Mouse (Mus musculus): ENCODE data around the gene Pcp4. TPM values are rescaled to one million over a fixed set of nuclear protein-coding genes. Genes with fewer than 3 reads are reported as not detected.

Pcp4 gene
- total and polyA plus RNA-seq, 2 experiments, result not detected

DNA sequence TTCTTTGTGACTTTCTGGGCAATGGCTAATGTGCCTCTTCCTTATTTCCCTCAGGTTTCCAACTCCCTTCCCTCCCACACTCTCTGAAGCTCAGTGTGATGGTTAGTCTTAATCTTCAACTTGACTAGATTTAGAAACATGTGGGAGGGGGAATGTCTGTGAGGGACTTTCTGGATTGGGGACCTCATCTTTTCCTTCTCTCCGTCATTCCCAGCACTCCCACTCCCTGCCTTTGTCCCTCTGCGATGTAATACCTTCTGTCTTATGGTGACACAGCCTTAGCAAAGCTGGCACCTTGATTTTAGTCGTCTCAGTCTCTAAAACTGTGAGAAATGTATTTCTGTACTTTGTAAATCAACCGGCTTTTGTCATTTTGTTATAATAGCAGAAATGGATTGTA is 88.0 kb downstream of the Pcp4 start:
- Histone ChIP-seq H3K4me1 (ENCODE audit: control insufficient read depth, insufficient read depth, low read length) (no peaks in the 10 kb centered on the region), H3K27me3 (ENCODE audit: control insufficient read depth, insufficient read depth, low read length) (0 out of 2 replicates have a peak, but pooled peaks cover 2% of the 10 kb centered on the region), H3K27ac (replicated peaks; ENCODE audit: insufficient read depth, low read depth, low read length) (no peak overlapping the region), H3K9ac (ENCODE audit: low read depth, low read length) (no peak overlapping the region), H3K79me2 (ENCODE audit: control insufficient read depth, insufficient read depth, low read length) (no peaks in the 10 kb centered on the region), H3K36me3 (ENCODE audit: control insufficient read depth, insufficient read depth, low read length) (no peaks in the 10 kb centered on the region), H3K4me3 (ENCODE audit: insufficient read depth, low read depth, low read length) (no peak overlapping the region)
- no peak for TF ChIP-seq POLR2A (IDR thresholded peaks at IDR 0.05; ENCODE audit: extremely low read depth, insufficient read depth, low read length)
- no peak for TF ChIP-seq CTCF (IDR thresholded peaks at IDR 0.05; ENCODE audit: low read depth, low read length)
- WGBS, result 76% methylated on average over 4 of the region's 4 CpGs
- DNase-seq (ENCODE audit: extremely low read depth, low read depth, low spot score), result no peak

DNA sequence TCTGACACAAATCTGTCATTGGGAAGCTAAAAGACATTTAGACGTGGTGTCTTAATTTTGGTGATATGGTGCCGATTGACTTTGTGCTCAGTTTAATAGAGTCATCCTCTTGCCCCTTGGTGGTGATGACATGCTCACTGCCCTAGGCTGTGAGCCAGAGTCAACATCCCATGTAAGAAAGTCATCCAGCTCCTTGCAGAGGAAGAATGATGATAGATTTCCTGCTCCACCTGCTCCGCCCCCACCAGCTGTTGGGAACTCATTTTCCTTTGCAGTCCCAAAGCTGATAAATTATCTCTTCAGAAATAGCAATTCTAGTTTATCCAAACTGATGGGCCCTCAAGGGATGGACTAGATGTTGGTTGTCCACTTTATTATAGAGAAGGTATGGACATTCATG is 89.2 kb downstream of the Pcp4 start:
- WGBS, result 73% methylated on average over 3 of the region's 3 CpGs
- no peak overlapping the region for H3K4me3 ChIP-seq (ENCODE audit: insufficient read depth, low read depth, low read length)

DNA sequence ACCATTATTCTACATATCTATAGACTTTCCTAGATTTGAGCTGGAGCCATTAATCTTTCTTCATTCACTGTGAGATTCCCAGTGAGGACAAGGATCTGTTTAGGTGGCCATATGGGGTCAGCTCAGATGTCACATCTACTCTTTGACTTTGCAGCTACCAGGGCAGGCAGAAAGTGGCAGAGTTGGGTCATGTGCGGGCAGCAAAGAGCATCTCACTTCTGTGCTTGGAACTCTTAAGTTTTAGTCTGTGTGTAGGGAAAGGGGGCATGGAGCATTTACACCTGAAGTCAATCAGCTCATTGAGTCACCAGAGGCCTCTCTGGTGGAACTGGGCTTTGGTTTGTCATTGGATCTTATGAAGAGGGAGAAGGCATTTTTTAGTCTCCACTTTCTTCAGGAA is 90.9 kb downstream of the Pcp4 start:
- Histone ChIP-seq H3K27ac (replicated peaks; ENCODE audit: insufficient read depth, low read depth, low read length) (no peak overlapping the region), H3K4me1 (ENCODE audit: control insufficient read depth, insufficient read depth, low read length) (no peaks in the 10 kb centered on the region), H3K79me2 (ENCODE audit: control insufficient read depth, insufficient read depth, low read length) (no peaks in the 10 kb centered on the region), H3K9ac (ENCODE audit: low read depth, low read length) (no peak overlapping the region), H3K4me3 (ENCODE audit: insufficient read depth, low read depth, low read length) (no peak overlapping the region), H3K27me3 (ENCODE audit: control insufficient read depth, insufficient read depth, low read length) (no peaks in the 10 kb centered on the region), H3K36me3 (ENCODE audit: control insufficient read depth, insufficient read depth, low read length) (no peaks in the 10 kb centered on the region)
- TF ChIP-seq POLR2A (IDR thresholded peaks at IDR 0.05; ENCODE audit: extremely low read depth, insufficient read depth, low read length) (no peak), CTCF (IDR thresholded peaks at IDR 0.05; ENCODE audit: low read depth, low read length) (no peak)
- DNase-seq (ENCODE audit: extremely low read depth, low read depth, low spot score), result no peak
- WGBS, result 90% methylated on average over 1 of the region's 1 CpGs

More for the DNA sequence above, 89.2 kb downstream of the Pcp4 start:
- Histone ChIP-seq H3K9ac (ENCODE audit: low read depth, low read length) (no peak overlapping the region), H3K36me3 (ENCODE audit: control insufficient read depth, insufficient read depth, low read length) (no peaks in the 10 kb centered on the region), H3K79me2 (ENCODE audit: control insufficient read depth, insufficient read depth, low read length) (no peaks in the 10 kb centered on the region), H3K4me1 (ENCODE audit: control insufficient read depth, insufficient read depth, low read length) (no peaks in the 10 kb centered on the region), H3K27ac (replicated peaks; ENCODE audit: insufficient read depth, low read depth, low read length) (no peak overlapping the region), H3K27me3 (ENCODE audit: control insufficient read depth, insufficient read depth, low read length) (0 out of 2 replicates have a peak, but pooled peaks cover 2% of the 10 kb centered on the region)
- no peak for DNase-seq (ENCODE audit: extremely low read depth, low read depth, low spot score)
- TF ChIP-seq POLR2A (IDR thresholded peaks at IDR 0.05; ENCODE audit: extremely low read depth, insufficient read depth, low read length) (no peak), CTCF (IDR thresholded peaks at IDR 0.05; ENCODE audit: low read depth, low read length) (no peak)

DNA sequence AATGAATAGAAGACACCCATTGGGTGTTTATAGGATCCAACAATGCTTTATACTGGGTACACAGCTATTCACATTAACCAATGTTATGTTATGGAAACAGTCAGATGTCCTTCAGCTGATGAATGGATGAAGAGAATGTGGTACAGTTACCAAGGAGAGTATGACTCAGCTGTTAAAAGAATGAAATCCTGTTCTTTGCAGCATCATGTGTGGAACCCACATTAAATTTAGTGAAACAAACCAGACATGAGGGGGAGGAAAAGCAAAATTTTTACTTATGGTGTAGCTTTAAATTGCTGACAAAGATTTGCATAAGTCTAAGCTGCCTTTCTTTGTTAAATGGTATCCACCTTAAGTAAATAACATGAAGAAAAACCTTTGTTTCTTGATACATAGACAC is 92.4 kb downstream of the Pcp4 start:
- Histone ChIP-seq H3K9ac (ENCODE audit: low read depth, low read length) (no peak overlapping the region), H3K27me3 (ENCODE audit: control insufficient read depth, insufficient read depth, low read length) (no peaks in the 10 kb centered on the region), H3K4me1 (ENCODE audit: control insufficient read depth, insufficient read depth, low read length) (no peaks in the 10 kb centered on the region), H3K36me3 (ENCODE audit: control insufficient read depth, insufficient read depth, low read length) (no peaks in the 10 kb centered on the region), H3K4me3 (ENCODE audit: insufficient read depth, low read depth, low read length) (no peak overlapping the region), H3K27ac (replicated peaks; ENCODE audit: insufficient read depth, low read depth, low read length) (no peak overlapping the region), H3K79me2 (ENCODE audit: control insufficient read depth, insufficient read depth, low read length) (no peaks in the 10 kb centered on the region)
- no peak for DNase-seq (ENCODE audit: extremely low read depth, low read depth, low spot score)
- TF ChIP-seq CTCF (IDR thresholded peaks at IDR 0.05; ENCODE audit: low read depth, low read length), result no peak
- no peak for TF ChIP-seq POLR2A (IDR thresholded peaks at IDR 0.05; ENCODE audit: extremely low read depth, insufficient read depth, low read length)

DNA sequence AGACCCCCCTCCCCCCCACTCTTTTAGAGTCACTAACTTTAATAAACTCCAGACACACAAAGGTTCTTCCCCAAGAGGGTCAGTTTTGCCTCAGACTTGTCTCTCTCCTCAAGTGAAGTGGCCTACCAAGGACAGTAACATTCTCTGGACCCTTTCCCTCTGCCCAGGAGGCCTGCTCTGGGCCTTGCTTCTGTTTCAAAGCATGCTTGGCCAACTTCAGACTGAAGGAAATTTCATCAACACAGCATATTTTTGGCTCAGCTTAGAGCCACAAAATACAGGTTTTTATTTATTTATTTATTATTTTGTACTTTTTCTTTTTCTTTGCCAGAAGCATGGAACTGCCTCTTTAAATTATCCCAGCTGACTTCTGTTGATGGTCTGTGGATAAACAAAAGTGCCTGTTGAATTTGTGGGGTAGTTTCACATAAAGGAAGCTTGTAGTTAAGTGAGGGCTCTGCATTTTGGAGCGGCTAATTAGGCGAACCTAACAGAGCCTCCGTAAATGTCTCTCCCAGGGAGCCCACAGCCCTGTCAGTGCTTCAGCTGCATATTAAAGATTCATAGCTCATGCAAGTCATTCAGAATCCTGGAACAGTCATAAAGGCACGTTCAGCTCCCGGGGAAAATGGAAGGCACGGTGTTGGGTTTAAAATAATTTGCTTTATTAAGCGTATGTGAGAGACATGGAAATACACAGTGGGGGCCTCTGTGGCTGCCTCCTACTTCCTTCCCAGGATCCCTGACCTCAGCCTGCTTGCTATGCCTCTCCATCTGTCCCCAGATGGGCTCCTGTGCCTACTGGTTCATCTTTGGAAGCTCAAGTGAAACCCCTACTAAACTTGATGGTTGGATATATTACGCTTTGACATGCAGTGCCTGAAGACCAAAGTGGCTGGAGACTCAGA is 96.2 kb downstream of the Pcp4 start:
- Histone ChIP-seq H3K79me2 (ENCODE audit: control insufficient read depth, insufficient read depth, low read length) (no peaks in the 10 kb centered on the region), H3K4me1 (ENCODE audit: control insufficient read depth, insufficient read depth, low read length) (no peaks in the 10 kb centered on the region), H3K9ac (ENCODE audit: low read depth, low read length) (no peak overlapping the region), H3K27me3 (ENCODE audit: control insufficient read depth, insufficient read depth, low read length) (no peaks in the 10 kb centered on the region), H3K4me3 (ENCODE audit: insufficient read depth, low read depth, low read length) (no peak overlapping the region), H3K27ac (replicated peaks; ENCODE audit: insufficient read depth, low read depth, low read length) (no peak overlapping the region), H3K36me3 (ENCODE audit: control insufficient read depth, insufficient read depth, low read length) (no peaks in the 10 kb centered on the region)
- DNase-seq (ENCODE audit: extremely low read depth, low read depth, low spot score), result no peak
- WGBS, result 85% methylated on average over 8 of the region's 8 CpGs
- TF ChIP-seq CTCF (IDR thresholded peaks at IDR 0.05; ENCODE audit: low read depth, low read length) (no peak), POLR2A (IDR thresholded peaks at IDR 0.05; ENCODE audit: extremely low read depth, insufficient read depth, low read length) (no peak)

DNA sequence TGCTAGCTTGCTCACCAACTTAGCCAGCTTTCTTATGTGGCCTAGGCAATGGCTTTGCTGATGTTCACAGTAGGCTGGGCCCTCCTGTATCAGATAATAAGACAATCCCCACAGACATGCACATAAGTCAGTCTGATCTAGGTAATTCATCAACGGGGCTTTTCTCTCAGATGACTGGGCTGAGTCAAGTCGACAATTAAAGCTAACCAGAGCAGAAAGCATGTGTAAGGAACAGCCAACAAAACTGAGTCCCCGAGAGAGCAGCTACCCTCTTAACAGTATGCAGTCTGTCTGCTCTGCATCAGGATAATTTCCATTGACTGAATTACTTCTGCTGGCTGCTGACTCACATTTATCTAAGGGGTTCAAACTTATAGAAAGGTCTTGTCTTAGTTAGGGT is 100.0 kb downstream of the Pcp4 start:
- Histone ChIP-seq H3K9ac (ENCODE audit: low read depth, low read length) (no peak overlapping the region), H3K79me2 (ENCODE audit: control insufficient read depth, insufficient read depth, low read length) (no peaks in the 10 kb centered on the region), H3K27ac (replicated peaks; ENCODE audit: insufficient read depth, low read depth, low read length) (no peak overlapping the region), H3K4me1 (ENCODE audit: control insufficient read depth, insufficient read depth, low read length) (no peaks in the 10 kb centered on the region), H3K27me3 (ENCODE audit: control insufficient read depth, insufficient read depth, low read length) (no peaks in the 10 kb centered on the region), H3K36me3 (ENCODE audit: control insufficient read depth, insufficient read depth, low read length) (no peaks in the 10 kb centered on the region), H3K4me3 (ENCODE audit: insufficient read depth, low read depth, low read length) (no peak overlapping the region)
- 71% methylated on average over 3 of the region's 3 CpGs for WGBS
- TF ChIP-seq POLR2A (IDR thresholded peaks at IDR 0.05; ENCODE audit: extremely low read depth, insufficient read depth, low read length) (no peak), CTCF (IDR thresholded peaks at IDR 0.05; ENCODE audit: low read depth, low read length) (no peak)
- no peak for DNase-seq (ENCODE audit: extremely low read depth, low read depth, low spot score)

Other genes with a start within 250 kb of the Pcp4 start
- not detected in 2 replicates for gene B3galt5, start 231.8 kb upstream of the Pcp4 start, total RNA-seq (2014; rRNA removed)
- gene B3galt5, start 231.8 kb upstream of the Pcp4 start, polyA plus RNA-seq (2012; rRNA removed), result 0.05 and 0.09 TPM in 2 replicates
- not detected in 2 replicates for gene Itgb2l, start 24.0 kb upstream of the Pcp4 start, total RNA-seq (2014; rRNA removed)
- not detected in 2 replicates for gene Itgb2l, start 24.0 kb upstream of the Pcp4 start, polyA plus RNA-seq (2012; rRNA removed)

All from liver, adult 2 months (tissue).